Mouse (Mus musculus) CH12.LX (cell line): ENCODE measurements around the gene Cdh13. TPM values are rescaled to one million over a fixed set of nuclear protein-coding genes. Genes with fewer than 3 reads are reported as not detected.

Experiments
- DNase-seq: peaks from one replicate; pipeline ENCODE4 v3.0.0-alpha.2; 2013; ENCODE audit errors: extremely low read depth
- H3K27ac ChIP-seq: 2 replicates; pipeline ENCODE4 v1.5.1; 2012; ENCODE audit warnings: low read depth, mild to moderate bottlenecking, control low read depth, moderate library complexity; ENCODE audit not compliant: insufficient read depth
- H3K27me3 ChIP-seq: replicated peaks from 2 replicates; pipeline ENCODE3; 2012; ENCODE audit warnings: inconsistent platforms
- H3K36me3 ChIP-seq, 2 experiments: replicated peaks in 1 of 2; 2 replicates each; pipeline versions ENCODE3 to v1.6.1; 2012; ENCODE audit warnings: inconsistent platforms in 1 of 2, low read length in 1 of 2, mild to moderate bottlenecking in 1 of 2, mixed read lengths in 1 of 2, moderate library complexity in 1 of 2; ENCODE audit not compliant: control insufficient read depth in 1 of 2, insufficient read depth in 1 of 2
- H3K4me1 ChIP-seq, 2 experiments: 2 replicates each; pipeline ENCODE4 v1.6.1; 2012; ENCODE audit warnings: inconsistent platforms in 1 of 2, moderate library complexity in 1 of 2; ENCODE audit not compliant: insufficient read depth in 2 of 2, control insufficient read depth in 1 of 2
- H3K4me2 ChIP-seq: 2 replicates; pipeline ENCODE4 v1.6.1; 2012; ENCODE audit warnings: low read depth, mild to moderate bottlenecking, control low read depth; ENCODE audit not compliant: poor library complexity, insufficient read depth, severe bottlenecking
- H3K4me3 ChIP-seq, 3 experiments: fragments of 150-350 bp in 1 of 3; sonication (generic) in 1 of 3; replicated peaks in 1 of 3; 2 replicates each; pipeline versions ENCODE3 to v1.5.1; 2011 to 2012; ENCODE audit warnings: low read depth in 2 of 3, low read length in 2 of 3, mild to moderate bottlenecking in 2 of 3, moderate library complexity in 2 of 3, control low read depth in 1 of 3, improper control_type of control experiment in 1 of 3, inconsistent platforms in 1 of 3, mixed read lengths in 1 of 3; ENCODE audit not compliant: poor library complexity in 1 of 3
- H3K79me2 ChIP-seq: replicated peaks from 2 replicates; pipeline ENCODE4 v1.6.1; 2012; ENCODE audit warnings: mild to moderate bottlenecking, moderate library complexity; ENCODE audit not compliant: control insufficient read depth, poor library complexity, insufficient read depth, severe bottlenecking; ENCODE audit errors: extremely low read depth
- H3K9ac ChIP-seq: 2 replicates; pipeline ENCODE4 v1.6.1; 2012; ENCODE audit warnings: low read depth, mild to moderate bottlenecking, control low read depth, moderate library complexity; ENCODE audit not compliant: insufficient read depth
- H3K9me3 ChIP-seq: replicated peaks from 2 replicates; pipeline ENCODE3; 2012; ENCODE audit warnings: low read length, inconsistent platforms, mixed read lengths
- BHLHE40 ChIP-seq: IDR thresholded peaks from 2 replicates; pipeline ENCODE4 v1.6.1; 2011; ENCODE audit warnings: mild to moderate bottlenecking, low read depth, low read length, improper control_type of control experiment
- CHD1 ChIP-seq: IDR thresholded peaks from 2 replicates; pipeline ENCODE4 v1.6.1; 2012; ENCODE audit warnings: low read depth, low read length, improper control_type of control experiment, inconsistent platforms
- CHD2 ChIP-seq: IDR thresholded peaks from 2 replicates; pipeline ENCODE4 v1.6.1; 2011; ENCODE audit warnings: low read length, improper control_type of control experiment
- CTCF ChIP-seq, 2 experiments: IDR thresholded peaks in 1 of 2; conservative IDR thresholded peaks in 1 of 2; 2 replicates each; pipeline ENCODE4 v1.5.1; 2011 to 2012; ENCODE audit warnings: low read depth in 2 of 2, low read length in 2 of 2, improper control_type of control experiment in 1 of 2, inconsistent platforms in 1 of 2, mild to moderate bottlenecking in 1 of 2, moderate library complexity in 1 of 2
- E2F4 ChIP-seq: IDR thresholded peaks from 2 replicates; pipeline ENCODE4 v1.6.1; 2011; ENCODE audit warnings: low read depth, low read length, improper control_type of control experiment; ENCODE audit not compliant: insufficient replicate concordance
- ELF1 ChIP-seq: IDR thresholded peaks from 2 replicates; pipeline ENCODE4 v1.6.1; 2014; ENCODE audit warnings: low read depth, mild to moderate bottlenecking, inconsistent platforms, low read length, improper control_type of control experiment
- ETS1 ChIP-seq: conservative IDR thresholded peaks from 2 replicates; pipeline ENCODE4 v1.6.1; 2012; ENCODE audit warnings: low read depth, mild to moderate bottlenecking, inconsistent platforms, low read length, improper control_type of control experiment, moderate library complexity
- HCFC1 ChIP-seq: IDR thresholded peaks from 2 replicates; pipeline ENCODE4 v1.6.1; 2012; ENCODE audit warnings: low read depth, mild to moderate bottlenecking, inconsistent platforms, low read length, improper control_type of control experiment
- IRF4 ChIP-seq: IDR thresholded peaks from 2 replicates; pipeline ENCODE4 v1.6.1; 2014; ENCODE audit warnings: low read depth, mild to moderate bottlenecking, inconsistent platforms, low read length, improper control_type of control experiment
- JUN ChIP-seq: IDR thresholded peaks from 2 replicates; pipeline ENCODE4 v1.6.1; 2011; ENCODE audit warnings: low read depth, mild to moderate bottlenecking, low read length, improper control_type of control experiment, moderate library complexity; ENCODE audit not compliant: insufficient read depth
- JUND ChIP-seq: conservative IDR thresholded peaks from 2 replicates; pipeline ENCODE4 v1.6.1; 2011; ENCODE audit warnings: low read depth, low read length, improper control_type of control experiment
- KAT2A ChIP-seq: IDR thresholded peaks from 2 replicates; pipeline ENCODE4 v1.6.1; 2012; ENCODE audit warnings: low read length, improper control_type of control experiment, inconsistent platforms; ENCODE audit not compliant: insufficient replicate concordance
- MEF2A ChIP-seq: IDR thresholded peaks from 2 replicates; pipeline ENCODE4 v1.6.1; 2014; ENCODE audit warnings: low read depth, mild to moderate bottlenecking, inconsistent platforms, low read length, improper control_type of control experiment, borderline replicate concordance
- NELFE ChIP-seq: IDR thresholded peaks from 2 replicates; pipeline ENCODE4 v1.6.1; 2011; ENCODE audit warnings: low read depth, low read length, improper control_type of control experiment
- NRF1 ChIP-seq: IDR thresholded peaks from 2 replicates; pipeline ENCODE4 v1.6.1; 2014; ENCODE audit warnings: low read depth, mild to moderate bottlenecking, inconsistent platforms, low read length, improper control_type of control experiment, moderate library complexity
- POLR2A ChIP-seq: IDR thresholded peaks from 2 replicates; pipeline ENCODE4 v1.6.1; 2011; ENCODE audit warnings: low read depth, mild to moderate bottlenecking, improper control_type of control experiment, low read length
- POLR2AphosphoS2 ChIP-seq: IDR thresholded peaks from 2 replicates; pipeline ENCODE4 v1.6.1; 2011; ENCODE audit warnings: low read depth, low read length, improper control_type of control experiment
- RAD21 ChIP-seq: IDR thresholded peaks from 2 replicates; pipeline ENCODE4 v1.6.1; 2011; ENCODE audit warnings: low read depth, mild to moderate bottlenecking, low read length, improper control_type of control experiment, moderate library complexity
- RCOR1 ChIP-seq: conservative IDR thresholded peaks from 2 replicates; pipeline ENCODE4 v1.6.1; 2012; ENCODE audit warnings: low read depth, mild to moderate bottlenecking, inconsistent platforms, low read length, improper control_type of control experiment
- SIN3A ChIP-seq: IDR thresholded peaks from 2 replicates; pipeline ENCODE4 v1.6.1; 2012; ENCODE audit warnings: low read length, improper control_type of control experiment, inconsistent platforms
- TBP ChIP-seq: conservative IDR thresholded peaks from 2 replicates; pipeline ENCODE4 v1.6.1; 2011; ENCODE audit warnings: low read depth, low read length, improper control_type of control experiment
- UBTF ChIP-seq: IDR thresholded peaks from 2 replicates; pipeline ENCODE4 v1.6.1; 2012; ENCODE audit warnings: low read depth, mild to moderate bottlenecking, inconsistent platforms, low read length, improper control_type of control experiment, moderate library complexity
- USF2 ChIP-seq: conservative IDR thresholded peaks from 2 replicates; pipeline ENCODE4 v1.6.1; 2011; ENCODE audit warnings: low read depth, low read length, improper control_type of control experiment
- ZC3H11A ChIP-seq: IDR thresholded peaks from 2 replicates; pipeline ENCODE4 v1.6.1; 2012; ENCODE audit warnings: low read depth, mild to moderate bottlenecking, inconsistent platforms, low read length, improper control_type of control experiment
- ZKSCAN1 ChIP-seq: IDR thresholded peaks from 2 replicates; pipeline ENCODE4 v1.6.1; 2012; ENCODE audit warnings: low read depth, inconsistent platforms, low read length, improper control_type of control experiment, borderline replicate concordance
- ZNF384 ChIP-seq: IDR thresholded peaks from 2 replicates; pipeline ENCODE4 v1.6.1; 2012; ENCODE audit warnings: low read depth, low read length, improper control_type of control experiment, inconsistent platforms
- dilution Hi-C: fragments of 300-500 bp; cut with MboI; formaldehyde crosslinking; loops from 2 replicates; pipeline ENCODE4 v1.14.3; 2020; ENCODE audit warnings: low sequenced_read_pairs; ENCODE audit not compliant: extremely low pct_unique_long_range_greater_than_20kb, extremely low pct_ligation_motif_present
- in situ Hi-C: fragments of 300-500 bp; cut with MboI; formaldehyde crosslinking; loops from 3 replicates; pipeline ENCODE4 v1.14.3; 2019; ENCODE audit warnings: low sequenced_read_pairs, low pct_ligation_motif_present, low pct_unique_long_range_greater_than_20kb, mixed read lengths
- polyA plus RNA-seq: library from polyadenylated mRNA; unstranded; fragments of >175 nt; gene quantifications from 2 replicates; pipeline ENCODE4 v1.2.1, GENCODE M21; 2012; ENCODE audit warnings: low read depth; ENCODE audit not compliant: insufficient read length
- total RNA-seq, 2 experiments: library from RNA; depleted of rRNA; stranded (reverse); fragments of 300-350 nt in 1 of 2; fragments of >200 nt in 1 of 2; gene quantifications; 2 replicates each; pipeline ENCODE4 v1.2.3; 2012 to 2014

The Cdh13 gene
- total and polyA plus RNA-seq, 3 experiments: not detected

- Histone ChIP-seq H3K4me2 (no peak overlapping the region), H3K9ac (no peak overlapping the region), H3K9me3 (peaks cover 73% of the 10 kb centered on the region), H3K4me1 (no peaks in the 10 kb centered on the region), H3K27me3 (no peaks in the 10 kb centered on the region)
- dilution Hi-C loops (no loop called here), in situ Hi-C loops (no loop called here)
- TF ChIP-seq RCOR1 (no peak), POLR2A (no peak), SIN3A (no peak), JUN (no peak), E2F4 (no peak), BHLHE40 (no peak), MEF2A (no peak), JUND (no peak), CTCF (conservative IDR thresholded peaks at IDR 0.05 in 1 of 2, IDR thresholded peaks at IDR 0.05 in 1 of 2; ENCODE audit: low read depth in 2 of 2, low read length in 2 of 2) (no peak), ZNF384 (no peak), UBTF (no peak), IRF4 (no peak)
- TF ChIP-seq, all 38 proteins: peak for 0
- Histone ChIP-seq H3K36me3 (no peaks in the 10 kb centered on the region), H3K4me3 (no peak overlapping the region), H3K79me2 (no peaks in the 10 kb centered on the region), H3K27ac (no peak overlapping the region)
- DNase-seq: no peak
Measured at GRCm38 (mm10) chr8:118564024-118564423, 280.5 kb downstream of the Cdh13 start.

- no peak overlapping the region for H3K4me2 ChIP-seq
- DNase-seq: no peak
- dilution Hi-C loops (no loop called here), in situ Hi-C loops (no loop called here)
- H3K27me3 ChIP-seq: no peaks in the 10 kb centered on the region
- peaks cover 75% of the 10 kb centered on the region for H3K9me3 ChIP-seq
- H3K36me3 ChIP-seq: no peaks in the 10 kb centered on the region
- no peak overlapping the region for H3K4me3 ChIP-seq
- no peaks in the 10 kb centered on the region for H3K4me1 ChIP-seq
- H3K27ac ChIP-seq: no peak overlapping the region
- no peak overlapping the region for H3K9ac ChIP-seq
- TF ChIP-seq CHD2: no peak
- TF ChIP-seq ELF1: no peak
- TF ChIP-seq POLR2AphosphoS2: no peak
- TF ChIP-seq ZC3H11A: no peak
- no peak for TF ChIP-seq RAD21
- no peak for TF ChIP-seq KAT2A
- no peak for TF ChIP-seq ETS1
- TF ChIP-seq NELFE: no peak
- TF ChIP-seq TBP: no peak
- TF ChIP-seq CHD1: no peak
- no peak for TF ChIP-seq IRF4
- TF ChIP-seq USF2: no peak
- TF ChIP-seq SIN3A: no peak
- no peak for TF ChIP-seq NRF1
- no peak for TF ChIP-seq ZKSCAN1
- no peak for TF ChIP-seq HCFC1
- H3K79me2 ChIP-seq: no peaks in the 10 kb centered on the region
Measured at GRCm38 (mm10) chr8:118565186-118565585, 281.7 kb downstream of the Cdh13 start.
